Mouse (Mus musculus): Measurements from ENCODE around the gene Upp2. TPM values are rescaled to one million over a fixed set of nuclear protein-coding genes. Genes with fewer than 3 reads are reported as not detected.

Gene Upp2
- polyA plus RNA-seq, 1 experiment from 2014 or later = 5.8 TPM

DNA sequence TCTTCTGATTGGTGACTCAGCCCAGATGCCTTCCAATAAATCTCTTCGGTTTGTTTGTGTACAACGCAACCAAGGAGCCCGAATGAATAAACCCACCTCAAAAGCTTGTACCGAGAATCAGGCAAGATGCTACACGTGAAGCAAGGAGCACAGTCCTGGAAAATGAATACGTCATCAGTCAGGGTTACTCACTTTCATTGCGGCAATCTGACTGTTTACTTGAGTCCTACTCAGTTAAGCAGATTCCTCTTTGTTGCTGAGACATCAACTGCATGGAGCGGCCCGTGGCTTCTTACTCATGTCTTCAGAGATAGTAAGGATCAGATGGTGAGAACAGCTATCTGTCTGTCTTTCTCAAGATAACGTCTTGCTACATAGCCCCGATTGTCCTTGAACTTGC, 66.7 kb downstream of the Upp2 start:
- Histone ChIP-seq H3K36me3 (no peaks in the 10 kb centered on the region), H3K9me3 (no peaks in the 10 kb centered on the region), H3K4me3 (no peak overlapping the region), H3K4me1 (no peaks in the 10 kb centered on the region), H3K27me3 (ENCODE audit: insufficient read depth, poor library complexity, severe bottlenecking) (no peaks in the 10 kb centered on the region), H3K27ac (no peak overlapping the region)
- WGBS = 87% methylated on average over 11 of the region's 11 CpGs
- DNase-seq (ENCODE audit: low spot score) = no peak

GRCm38 (mm10) chr2:58641761-58642555, 74.9 kb downstream of the Upp2 start:
- no peaks in the 10 kb centered on the region for H3K27me3 ChIP-seq (ENCODE audit: insufficient read depth, poor library complexity, severe bottlenecking)
- 79% methylated on average over 19 of the region's 19 CpGs for WGBS
- H3K27ac ChIP-seq = no peak overlapping the region
- DNase-seq (ENCODE audit: low spot score) = peak; percentile 27
- H3K4me1 ChIP-seq = no peaks in the 10 kb centered on the region
- no peaks in the 10 kb centered on the region for H3K36me3 ChIP-seq
- H3K9me3 ChIP-seq = no peaks in the 10 kb centered on the region
- H3K4me3 ChIP-seq = no peak overlapping the region

GRCm38 (mm10) chr2:58645667-58646066, 78.6 kb downstream of the Upp2 start:
- Histone ChIP-seq H3K27ac (no peak overlapping the region), H3K9me3 (no peaks in the 10 kb centered on the region), H3K36me3 (no peaks in the 10 kb centered on the region), H3K4me1 (no peaks in the 10 kb centered on the region), H3K4me3 (no peak overlapping the region), H3K27me3 (ENCODE audit: insufficient read depth, poor library complexity, severe bottlenecking) (no peaks in the 10 kb centered on the region)
- no peak for DNase-seq (ENCODE audit: low spot score)
- WGBS = 90% methylated on average over 6 of the region's 6 CpGs

DNA sequence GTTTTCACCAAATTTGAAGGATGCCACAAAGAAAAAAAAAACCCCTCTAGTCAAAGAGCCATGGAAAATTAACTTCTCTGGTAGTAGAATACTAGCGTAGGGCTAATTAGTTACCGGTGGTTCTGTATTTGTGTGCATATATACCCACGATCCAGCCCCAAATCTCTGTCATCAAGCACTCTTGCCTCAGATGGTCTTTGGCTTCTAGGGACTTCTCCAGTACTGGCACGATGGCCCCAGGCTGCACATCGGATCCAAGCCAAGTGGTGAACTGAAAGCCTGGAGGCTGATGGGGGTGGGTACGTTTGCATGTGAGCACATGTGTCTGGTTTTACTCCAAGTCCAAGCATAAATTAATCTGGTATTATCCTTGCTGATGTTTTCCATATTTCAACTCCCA, 88.1 kb downstream of the Upp2 start:
- peak; percentile 39 for DNase-seq (ENCODE audit: low spot score)
- Histone ChIP-seq H3K9me3 (no peaks in the 10 kb centered on the region), H3K4me3 (no peak overlapping the region), H3K4me1 (no peaks in the 10 kb centered on the region), H3K27ac (no peak overlapping the region), H3K36me3 (no peaks in the 10 kb centered on the region), H3K27me3 (ENCODE audit: insufficient read depth, poor library complexity, severe bottlenecking) (no peaks in the 10 kb centered on the region)
- 87% methylated on average over 6 of the region's 6 CpGs for WGBS

DNA sequence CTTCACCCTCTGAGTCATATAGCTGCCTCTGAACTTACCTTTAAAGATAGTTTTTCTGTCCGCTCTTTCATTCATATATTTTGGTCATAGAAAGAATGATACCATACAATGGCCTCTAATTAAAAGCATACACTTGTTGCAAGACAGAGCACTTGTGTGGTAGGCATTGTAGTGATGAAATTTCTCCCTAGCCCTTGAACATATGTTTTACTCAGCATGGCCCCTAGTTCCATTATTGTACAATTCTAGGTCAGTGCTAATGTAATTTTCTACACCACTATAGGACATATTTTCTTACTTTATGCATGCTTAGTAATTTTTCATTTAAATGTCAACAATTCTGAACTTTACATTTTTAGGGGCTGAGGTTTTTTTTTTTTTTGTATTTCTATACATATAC, 89.9 kb downstream of the Upp2 start:
- Histone ChIP-seq H3K4me3 (no peak overlapping the region), H3K27ac (no peak overlapping the region), H3K4me1 (no peaks in the 10 kb centered on the region), H3K36me3 (no peaks in the 10 kb centered on the region), H3K9me3 (no peaks in the 10 kb centered on the region), H3K27me3 (ENCODE audit: insufficient read depth, poor library complexity, severe bottlenecking) (no peaks in the 10 kb centered on the region)
- WGBS = 71% methylated on average over 1 of the region's 1 CpGs
- DNase-seq (ENCODE audit: low spot score) = peak; percentile 1

DNA sequence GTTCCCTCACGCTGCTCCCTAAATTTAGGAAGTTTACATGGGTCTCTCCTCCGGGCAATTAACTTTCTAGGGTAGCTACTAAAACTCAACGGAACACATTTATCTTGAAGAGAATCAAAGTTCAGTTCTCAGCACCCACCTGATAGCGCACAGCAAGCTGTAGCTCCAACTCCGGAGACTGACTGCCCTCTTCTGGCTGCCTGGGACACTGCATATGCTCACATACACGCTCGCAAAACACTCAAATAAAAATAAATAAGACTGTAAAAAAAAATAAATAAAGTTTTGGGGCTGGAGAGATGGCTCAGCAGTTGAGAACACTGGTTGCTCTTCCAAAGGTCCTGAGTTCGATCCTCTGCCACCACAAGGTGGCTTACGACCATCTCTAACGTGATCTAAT, 90.8 kb downstream of the Upp2 start:
- 89% methylated on average over 10 of the region's 10 CpGs for whole genome bisulfite sequencing

DNA sequence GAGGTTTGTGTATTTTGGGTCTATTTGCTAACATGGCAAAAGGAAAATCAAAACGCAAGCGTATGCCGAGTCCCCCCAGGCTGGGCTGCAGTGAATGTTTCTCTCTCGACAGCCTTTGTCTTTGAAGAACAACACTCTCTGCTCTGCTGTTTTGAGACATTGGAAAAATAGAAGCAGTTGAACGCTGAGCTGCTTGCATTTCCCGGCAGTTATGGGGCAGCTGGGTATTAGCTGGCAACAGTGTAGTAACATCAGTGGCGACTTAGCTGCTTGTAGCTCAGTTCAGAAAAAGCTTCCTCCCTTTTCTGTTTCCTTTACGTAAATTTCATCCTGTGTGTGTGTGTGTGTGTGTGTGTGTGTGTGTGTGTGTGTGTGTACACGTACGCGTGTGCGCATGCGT, 93.5 kb downstream of the Upp2 start:
- peak; percentile 36 for DNase-seq (ENCODE audit: low spot score)
- 69% methylated on average over 13 of the region's 13 CpGs for WGBS

More for the DNA sequence above, 90.8 kb downstream of the Upp2 start:
- peak; percentile 39 for DNase-seq (ENCODE audit: low spot score)
- Histone ChIP-seq H3K4me3 (no peak overlapping the region), H3K27me3 (ENCODE audit: insufficient read depth, poor library complexity, severe bottlenecking) (no peaks in the 10 kb centered on the region), H3K9me3 (no peaks in the 10 kb centered on the region), H3K36me3 (no peaks in the 10 kb centered on the region), H3K4me1 (no peaks in the 10 kb centered on the region), H3K27ac (no peak overlapping the region)

DNA sequence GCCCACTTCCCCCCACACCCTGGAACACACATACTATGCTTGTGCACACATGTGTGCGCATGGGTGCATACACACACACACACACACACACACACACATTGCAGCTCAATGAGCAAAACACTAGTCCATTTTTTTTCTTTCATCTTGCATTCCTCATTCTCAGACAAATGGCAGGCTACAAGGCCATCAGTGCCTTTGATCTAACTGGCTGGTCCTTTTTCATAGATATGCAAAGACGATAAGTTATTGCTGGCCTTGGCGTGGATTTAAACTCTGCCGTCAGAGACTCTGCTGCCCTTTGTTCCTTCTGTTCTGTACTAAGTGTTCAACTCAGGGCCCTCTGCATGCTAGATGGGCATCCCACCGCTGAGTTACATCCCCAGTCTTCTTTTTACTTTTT, 94.0 kb downstream of the Upp2 start:
- no peak overlapping the region for H3K4me3 ChIP-seq
- H3K27me3 ChIP-seq (ENCODE audit: insufficient read depth, poor library complexity, severe bottlenecking) = no peaks in the 10 kb centered on the region
- H3K9me3 ChIP-seq = no peaks in the 10 kb centered on the region
- H3K4me1 ChIP-seq = no peaks in the 10 kb centered on the region
- no peaks in the 10 kb centered on the region for H3K36me3 ChIP-seq
- no peak overlapping the region for H3K27ac ChIP-seq
- peak; percentile 11 for DNase-seq (ENCODE audit: low spot score)
- WGBS = 87% methylated on average over 5 of the region's 5 CpGs

More for the DNA sequence above, 93.5 kb downstream of the Upp2 start:
- Histone ChIP-seq H3K9me3 (no peaks in the 10 kb centered on the region), H3K4me3 (no peak overlapping the region), H3K4me1 (no peaks in the 10 kb centered on the region), H3K27me3 (ENCODE audit: insufficient read depth, poor library complexity, severe bottlenecking) (no peaks in the 10 kb centered on the region), H3K27ac (no peak overlapping the region), H3K36me3 (no peaks in the 10 kb centered on the region)

GRCm38 (mm10) chr2:58662661-58663060, 95.6 kb downstream of the Upp2 start:
- no peak overlapping the region for H3K27ac ChIP-seq
- H3K9me3 ChIP-seq = no peaks in the 10 kb centered on the region
- H3K27me3 ChIP-seq (ENCODE audit: insufficient read depth, poor library complexity, severe bottlenecking) = no peaks in the 10 kb centered on the region
- H3K4me3 ChIP-seq = no peak overlapping the region
- DNase-seq (ENCODE audit: low spot score) = no peak
- H3K36me3 ChIP-seq = no peaks in the 10 kb centered on the region
- WGBS = 91% methylated on average over 9 of the region's 9 CpGs
- no peaks in the 10 kb centered on the region for H3K4me1 ChIP-seq

- no peak overlapping the region for H3K4me3 ChIP-seq
- no peaks in the 10 kb centered on the region for H3K36me3 ChIP-seq
- peak; percentile 22 for DNase-seq (ENCODE audit: low spot score)
- WGBS = 79% methylated on average over 7 of the region's 7 CpGs
- no peaks in the 10 kb centered on the region for H3K27me3 ChIP-seq (ENCODE audit: insufficient read depth, poor library complexity, severe bottlenecking)
- no peaks in the 10 kb centered on the region for H3K4me1 ChIP-seq
- no peaks in the 10 kb centered on the region for H3K9me3 ChIP-seq
- H3K27ac ChIP-seq = no peak overlapping the region
Observed at GRCm38 (mm10) chr2:58663404-58664120, 96.5 kb downstream of the Upp2 start.

- Histone ChIP-seq H3K27ac (no peak overlapping the region), H3K36me3 (no peaks in the 10 kb centered on the region), H3K4me1 (no peaks in the 10 kb centered on the region), H3K9me3 (no peaks in the 10 kb centered on the region), H3K27me3 (ENCODE audit: insufficient read depth, poor library complexity, severe bottlenecking) (no peaks in the 10 kb centered on the region), H3K4me3 (no peak overlapping the region)
- peak; percentile 78 for DNase-seq (ENCODE audit: low spot score)
- WGBS = 78% methylated on average over 12 of the region's 12 CpGs
Observed at GRCm38 (mm10) chr2:58665081-58665814, 98.2 kb downstream of the Upp2 start.

GRCm38 (mm10) chr2:58667298-58667697, 100.2 kb downstream of the Upp2 start:
- Histone ChIP-seq H3K36me3 (no peaks in the 10 kb centered on the region), H3K4me1 (no peaks in the 10 kb centered on the region), H3K27me3 (ENCODE audit: insufficient read depth, poor library complexity, severe bottlenecking) (no peaks in the 10 kb centered on the region), H3K9me3 (no peaks in the 10 kb centered on the region), H3K27ac (no peak overlapping the region), H3K4me3 (no peak overlapping the region)
- DNase-seq (ENCODE audit: low spot score) = peak; percentile 58
- WGBS = 57% methylated on average over 3 of the region's 3 CpGs

- H3K4me1 ChIP-seq = no peaks in the 10 kb centered on the region
- no peak for DNase-seq (ENCODE audit: low spot score)
- no peak overlapping the region for H3K27ac ChIP-seq
- no peaks in the 10 kb centered on the region for H3K36me3 ChIP-seq
- no peaks in the 10 kb centered on the region for H3K27me3 ChIP-seq (ENCODE audit: insufficient read depth, poor library complexity, severe bottlenecking)
- 58% methylated on average over 9 of the region's 9 CpGs for WGBS
- H3K4me3 ChIP-seq = no peak overlapping the region
- no peaks in the 10 kb centered on the region for H3K9me3 ChIP-seq
Observed at GRCm38 (mm10) chr2:58667991-58668390, 100.9 kb downstream of the Upp2 start.

All from heart, embryonic 10.5 days (tissue).